8 mouse cellular contexts compared by ENCODE assay signal in genomic region chrX:167103501-167104246, GRCm38 (mm10).
A peak's percentile ranks its signal among the peaks of the same experiment; 100 is the strongest.
DNase-seq lines count a peak whose midpoint lies in the region; ATAC-seq lines count a peak whose summit lies in the region.
"Had no signal": no experiment of that assay in that cellular context is flagged by ENCODE, and none has a peak within 500 bp of the region (broad histone marks: within the 10 kb centered on the region; RNA-seq: fewer than 3 reads in every experiment).

No protein-coding gene starts in this region.

- no peaks in the 10 kb centered on the region for H3K9me3 ChIP-seq in liver, embryonic 15.5 days (replicated peaks)
- no peaks in the 10 kb centered on the region for H3K9me3 ChIP-seq in embryonic facial prominence, embryonic 13.5 days
- no peaks in the 10 kb centered on the region for H3K9me3 ChIP-seq in hindbrain, embryonic 16.5 days (ENCODE audit: control insufficient read depth, low read length)
- H3K9me3 ChIP-seq in midbrain, embryonic 14.5 days (ENCODE audit: control insufficient read depth, low read length), result no peaks in the 10 kb centered on the region
- H3K9me3 ChIP-seq: limb, embryonic 15.5 days had no signal

- H3K4me1 ChIP-seq in liver, embryonic 15.5 days (replicated peaks), result no peaks in the 10 kb centered on the region
- peaks cover 8% of the 10 kb centered on the region; the same call in 1 of the 2 replicates for H3K4me1 ChIP-seq in embryonic facial prominence, embryonic 13.5 days
- H3K4me1 ChIP-seq in hindbrain, embryonic 16.5 days (ENCODE audit: control insufficient read depth, insufficient read depth, low read depth, low read length), result 0 out of 2 replicates have a peak, but pooled peaks cover 3% of the 10 kb centered on the region
- no peaks in the 10 kb centered on the region for H3K4me1 ChIP-seq in midbrain, embryonic 14.5 days (ENCODE audit: control insufficient read depth, insufficient read depth, low read length)
- H3K4me1 ChIP-seq: limb, embryonic 15.5 days had no signal

- H3K9ac ChIP-seq in liver, embryonic 15.5 days, result no peak overlapping the region
- H3K9ac ChIP-seq in embryonic facial prominence, embryonic 13.5 days, result no peak overlapping the region
- no peak overlapping the region for H3K9ac ChIP-seq in hindbrain, embryonic 16.5 days (ENCODE audit: low read depth, low read length)
- H3K9ac ChIP-seq in midbrain, embryonic 14.5 days (replicated peaks; ENCODE audit: low read length), result no peak overlapping the region
- H3K9ac ChIP-seq: limb, embryonic 15.5 days had no signal

- WGBS in liver, embryonic 15.5 days (ENCODE audit: insufficient replicate concordance), result 33% methylated on average over 12 of the region's 12 CpGs
- 38% methylated on average over 12 of the region's 12 CpGs for WGBS in embryonic facial prominence, embryonic 13.5 days
- WGBS in hindbrain, embryonic 16.5 days, result 39% methylated on average over 12 of the region's 12 CpGs
- 36% methylated on average over 12 of the region's 12 CpGs for WGBS in midbrain, embryonic 14.5 days

- H3K4me3 ChIP-seq in liver, embryonic 15.5 days (replicated peaks), result no peak overlapping the region
- no peak overlapping the region for H3K4me3 ChIP-seq in embryonic facial prominence, embryonic 13.5 days
- no peak overlapping the region for H3K4me3 ChIP-seq in hindbrain, embryonic 16.5 days (ENCODE audit: low read length)
- no peak overlapping the region for H3K4me3 ChIP-seq in midbrain, embryonic 14.5 days (replicated peaks; ENCODE audit: low read depth, low read length)
- H3K4me3 ChIP-seq: limb, embryonic 15.5 days had no signal

- no peak for ATAC-seq in liver, embryonic 15.5 days (ENCODE audit: insufficient read depth)
- ATAC-seq in embryonic facial prominence, embryonic 13.5 days (ENCODE audit: insufficient number of reproducible peaks, insufficient read depth, low FRiP score, low TSS enrichment, low read depth), result no peak
- ATAC-seq in hindbrain, embryonic 16.5 days, result 0 out of 2 replicates have a peak, but pooled peaks have one; percentile 27
- ATAC-seq in midbrain, embryonic 14.5 days (ENCODE audit: low FRiP score, low TSS enrichment), result no peak

- H3K4me2 ChIP-seq in liver, embryonic 15.5 days, result no peak overlapping the region
- no peak overlapping the region for H3K4me2 ChIP-seq in embryonic facial prominence, embryonic 13.5 days
- no peak overlapping the region for H3K4me2 ChIP-seq in hindbrain, embryonic 16.5 days (ENCODE audit: low read length)
- no peak overlapping the region for H3K4me2 ChIP-seq in midbrain, embryonic 14.5 days (ENCODE audit: low read length)
- H3K4me2 ChIP-seq: limb, embryonic 15.5 days had no signal

- no peak for DNase-seq in liver
- DNase-seq in midbrain, embryonic 14.5 days, result peak; percentile 36
- DNase-seq in right cerebral cortex, postnatal 14 days, result no peak
- DNase-seq in cerebellum, adult 11 months, result no peak

- peaks cover 12% of the 10 kb centered on the region; the same call in 1 of the 2 replicates for H3K27me3 ChIP-seq in liver, embryonic 15.5 days
- H3K27me3 ChIP-seq in embryonic facial prominence, embryonic 13.5 days, result peaks cover 72% of the 10 kb centered on the region
- H3K27me3 ChIP-seq in hindbrain, embryonic 16.5 days (replicated peaks; ENCODE audit: control insufficient read depth, insufficient read depth, low read length), result peaks cover 16% of the 10 kb centered on the region
- H3K27me3 ChIP-seq in midbrain, embryonic 14.5 days (ENCODE audit: control insufficient read depth, insufficient read depth, low read length), result no peaks in the 10 kb centered on the region; the same call in 1 of the 2 replicates

- H3K27ac ChIP-seq in liver, embryonic 15.5 days (replicated peaks), result 0 out of 2 replicates have a peak overlapping the region, but pooled peaks have one; percentile 14
- peak overlapping the region; percentile 57 for H3K27ac ChIP-seq in embryonic facial prominence, embryonic 13.5 days
- H3K27ac ChIP-seq in hindbrain, embryonic 16.5 days (ENCODE audit: low read depth, low read length), result no peak overlapping the region
- H3K27ac ChIP-seq in midbrain, embryonic 14.5 days (replicated peaks; ENCODE audit: low read depth, low read length), result 0 out of 2 replicates have a peak overlapping the region, but pooled peaks have one; percentile 13
- H3K27ac ChIP-seq: limb, embryonic 15.5 days had no signal

- H3K36me3 ChIP-seq in liver, embryonic 15.5 days (replicated peaks), result no peaks in the 10 kb centered on the region
- no peaks in the 10 kb centered on the region for H3K36me3 ChIP-seq in embryonic facial prominence, embryonic 13.5 days
- no peaks in the 10 kb centered on the region for H3K36me3 ChIP-seq in hindbrain, embryonic 16.5 days (ENCODE audit: control insufficient read depth, insufficient read depth, low read length)
- no peaks in the 10 kb centered on the region for H3K36me3 ChIP-seq in midbrain, embryonic 14.5 days (ENCODE audit: control insufficient read depth, insufficient read depth, low read length)
- H3K36me3 ChIP-seq: limb, embryonic 15.5 days had no signal
